Mouse (Mus musculus) gonadal fat pad, adult 2 months (tissue): ENCODE data around the gene Zfp518b. TPM values are rescaled to one million over a fixed set of nuclear protein-coding genes. Genes with fewer than 3 reads are reported as not detected.

Source experiments
- DNase-seq: peaks from one replicate; pipeline ENCODE4 v3.0.0-alpha.2; 2012; ENCODE audit warnings: low read depth
- polyA plus RNA-seq: library from polyadenylated mRNA; depleted of rRNA; stranded (reverse); fragments of >200 nt; gene quantifications from 2 replicates; pipeline ENCODE4 v1.2.3, GENCODE M21; 2012; rRNA removed

Gene Zfp518b
- polyA plus RNA-seq, 1 experiment: 1.5 TPM

DNA sequence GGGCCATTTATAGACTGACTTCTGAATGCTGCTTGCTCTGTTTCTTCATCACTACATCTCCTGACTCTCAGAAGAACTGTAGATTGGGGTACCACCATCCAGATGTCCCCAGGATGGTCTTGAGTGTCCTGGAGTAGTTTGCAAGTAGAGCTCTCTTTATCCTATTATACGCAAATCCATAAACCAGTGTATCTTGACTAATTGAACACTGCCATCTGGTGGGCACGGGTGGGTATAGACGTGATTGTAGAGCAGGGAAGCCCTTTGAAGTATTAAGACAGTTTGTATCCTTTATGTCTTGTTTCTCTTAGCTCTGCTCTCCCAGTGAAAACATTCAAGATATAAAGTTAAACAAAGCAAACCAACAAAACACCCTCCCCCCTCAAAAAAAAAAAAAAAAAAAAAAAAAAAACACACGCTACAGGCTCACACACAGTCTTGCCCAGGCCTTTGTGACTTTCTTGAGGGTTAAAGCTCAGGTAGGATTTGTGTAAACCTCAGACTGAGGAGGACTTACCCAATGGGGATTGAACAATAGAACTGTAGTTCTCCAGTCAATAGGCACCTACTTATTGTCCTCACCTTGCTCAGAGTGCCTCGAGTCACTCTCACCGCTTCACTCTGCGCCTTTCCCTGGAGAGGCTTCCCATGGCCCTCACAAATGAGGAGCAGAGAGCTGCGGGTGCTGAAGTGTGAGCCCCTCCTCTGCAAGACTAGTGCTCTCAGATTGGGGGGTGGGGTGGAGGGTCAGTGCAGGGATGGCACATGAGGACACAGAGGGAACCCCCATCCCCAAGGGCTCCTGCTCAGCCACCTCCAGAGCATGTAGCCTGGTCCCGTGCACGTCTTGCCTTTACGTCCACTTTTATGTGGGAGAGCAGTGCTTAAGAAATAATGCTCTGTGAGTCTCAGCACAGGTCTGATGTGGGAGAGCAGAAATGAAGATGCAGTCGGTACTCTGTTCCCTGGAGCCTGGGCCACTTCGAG lies 51.9 kb downstream of the Zfp518b start:
- no peak for DNase-seq

DNA sequence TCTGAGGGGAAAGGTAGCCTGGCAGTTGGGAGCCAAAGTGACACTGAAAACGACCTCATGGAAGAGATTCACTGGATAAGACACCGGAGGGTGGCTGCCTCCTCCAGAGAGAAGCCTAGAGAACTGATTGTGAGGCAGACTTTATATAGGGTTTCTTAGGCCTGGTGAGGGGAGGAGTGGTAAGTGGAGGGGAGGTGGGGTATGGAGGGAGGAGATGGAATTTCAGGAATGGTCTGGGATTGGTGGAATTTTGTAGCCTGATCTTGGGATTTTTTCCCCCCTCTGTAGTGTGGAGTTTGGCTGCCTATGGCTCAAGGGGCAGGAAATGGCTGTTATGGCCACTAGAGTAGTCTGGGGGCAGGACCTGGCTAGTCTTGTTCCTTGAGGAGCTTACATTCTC lies 56.6 kb downstream of the Zfp518b start:
- DNase-seq: no peak

DNA sequence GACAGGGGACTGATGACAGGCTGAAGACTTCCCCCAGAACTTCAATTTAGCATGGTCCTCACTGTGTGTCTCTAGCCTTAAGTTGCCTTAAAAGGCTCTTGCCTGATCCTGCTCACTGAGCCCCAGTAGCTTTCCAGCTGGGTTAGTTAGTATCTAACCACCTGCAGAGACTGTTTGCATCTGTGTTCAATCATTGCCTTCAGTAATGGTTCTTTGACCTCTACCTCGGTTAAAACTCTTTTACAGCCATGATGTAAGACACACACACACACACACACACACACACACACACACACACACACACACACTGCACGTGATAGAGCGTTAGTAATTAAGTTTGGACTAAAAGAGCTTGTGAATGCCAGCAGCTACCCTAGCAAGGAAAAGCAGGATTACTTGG lies 57.7 kb downstream of the Zfp518b start:
- DNase-seq: no peak

DNA sequence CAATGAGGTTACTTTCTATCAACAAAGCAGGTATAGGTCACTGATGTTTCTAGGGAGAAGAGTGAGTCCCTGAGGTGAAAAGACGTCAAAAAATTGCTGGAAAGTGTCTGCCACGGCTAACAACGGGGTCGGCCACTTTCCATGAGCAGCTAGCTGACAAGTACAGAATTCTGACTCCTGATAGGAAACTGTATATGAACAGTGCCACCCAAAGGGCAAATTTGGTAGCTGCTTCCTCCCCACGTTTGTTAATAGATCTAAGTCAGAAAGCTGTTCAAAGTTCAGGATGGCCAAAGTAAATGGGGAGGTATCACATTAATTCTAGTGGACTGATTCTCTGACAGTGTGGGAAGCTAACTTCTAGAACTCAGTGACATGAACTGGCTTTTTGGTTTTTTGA lies 63.8 kb downstream of the Zfp518b start:
- no peak for DNase-seq

DNA sequence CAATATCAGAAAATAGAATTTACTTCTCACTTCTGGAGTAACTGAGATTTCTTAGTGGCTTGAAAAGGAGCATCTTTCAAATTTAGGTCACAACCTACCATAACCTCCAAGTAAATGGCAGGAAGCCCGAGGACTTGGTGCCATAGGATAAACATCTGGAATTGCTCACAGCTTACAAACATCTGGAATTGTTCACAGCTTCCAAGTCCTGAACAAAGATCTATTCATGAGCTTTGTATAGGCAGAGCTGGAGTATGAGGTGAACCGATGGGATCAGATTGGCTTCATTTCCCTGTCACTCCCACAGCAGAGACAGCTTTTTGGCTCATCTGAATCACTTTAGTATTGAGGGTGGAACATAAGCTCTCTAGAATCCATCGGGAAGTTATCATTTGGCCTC lies 65.7 kb downstream of the Zfp518b start:
- no peak for DNase-seq

Other genes with a start within 250 kb of the Zfp518b start
- gene Slc2a9, start 181.7 kb downstream of the Zfp518b start, polyA plus RNA-seq: 7.8 and 9.8 TPM in 2 replicates
- 132 and 145 TPM in 2 replicates for gene Wdr1, start 121.6 kb downstream of the Zfp518b start, polyA plus RNA-seq
- not detected in 2 replicates for gene Clnk, start 192.0 kb upstream of the Zfp518b start, polyA plus RNA-seq